Mouse (Mus musculus): ENCODE measurements around the gene Flot2. TPM values are rescaled to one million over a fixed set of nuclear protein-coding genes. Genes with fewer than 3 reads are reported as not detected.

The Flot2 gene
- 60.8 and 62.9 TPM in 2 replicates for polyA plus RNA-seq (2014; fragmentation: Nextera tagmentation; extraction: Ambion mirVana)

DNA sequence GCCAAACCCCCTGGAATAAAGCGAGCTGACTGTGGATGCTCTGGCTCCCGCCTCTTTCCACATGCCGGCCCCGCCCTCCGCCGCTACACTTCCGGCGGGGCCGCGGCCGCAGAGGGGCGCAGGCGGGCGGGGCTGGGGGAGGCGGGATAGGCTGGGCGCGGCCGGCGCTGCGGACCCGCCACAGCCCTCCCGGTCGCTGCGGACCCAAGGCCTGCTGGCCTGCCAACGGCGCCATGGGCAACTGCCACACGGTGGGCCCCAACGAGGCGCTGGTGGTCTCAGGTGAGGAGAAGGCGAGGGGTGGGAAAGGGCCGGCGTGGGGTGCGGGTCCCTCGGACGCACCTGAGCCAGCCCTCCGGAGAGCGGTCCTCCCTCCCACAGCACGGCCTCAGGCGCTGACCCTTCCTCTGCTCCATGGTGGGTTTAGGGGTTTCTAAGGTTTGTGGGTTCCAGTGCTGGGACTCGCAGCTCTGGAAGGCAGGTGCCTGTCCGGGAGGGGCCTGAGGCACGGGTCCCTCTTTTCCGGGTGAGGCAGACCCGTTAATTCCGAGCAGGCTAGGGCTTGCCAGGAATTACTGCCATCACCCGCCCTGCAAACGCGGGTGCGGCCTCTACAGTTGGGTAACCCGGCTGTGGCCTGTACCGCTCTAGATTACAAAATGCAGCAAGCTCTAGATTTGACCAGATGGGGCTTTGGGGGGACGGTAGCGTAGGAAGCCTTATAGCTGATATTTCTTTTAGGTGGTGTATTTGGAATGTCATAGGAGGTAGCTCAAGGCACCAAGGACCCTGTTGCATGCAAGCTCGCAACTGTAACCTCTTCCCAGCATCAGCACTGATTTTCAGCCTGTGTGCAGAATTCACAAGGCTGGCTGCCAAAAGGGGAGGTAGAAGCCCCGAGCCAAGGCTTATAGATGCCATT, at the start of gene Flot2:
Flot2 (plus strand) TSS at position 101 of the 922 bp plus-strand sequence.
- DNase-seq (ENCODE audit: low spot score): peak; percentile 86
- peak within 1 kb of the TSS; percentile 44; the same call in 1 of the 2 replicates for H3K27ac ChIP-seq (ENCODE audit: low read depth, low read length)
- no peaks in the 10 kb centered on the region; the same call in 1 of the 2 replicates for H3K36me3 ChIP-seq (ENCODE audit: control insufficient read depth, insufficient read depth, low read length)
- H3K4me1 ChIP-seq (ENCODE audit: control insufficient read depth, insufficient read depth, low read length): peaks cover 14% of the 10 kb centered on the region
- 4% methylated on average over 32 of the region's 55 CpGs for WGBS
- H3K27me3 ChIP-seq (ENCODE audit: control insufficient read depth, insufficient read depth, low read length): no peaks in the 10 kb centered on the region
- H3K4me2 ChIP-seq (ENCODE audit: low read depth): peak within 1 kb of the TSS; percentile 90
- peak within 1 kb of the TSS; percentile 84 for H3K9ac ChIP-seq (ENCODE audit: low read length)
- 0 out of 2 replicates have a peak, but pooled peaks cover 2% of the 10 kb centered on the region for H3K9me3 ChIP-seq (ENCODE audit: control insufficient read depth, low read length)
- ATAC-seq (ENCODE audit: insufficient read depth, low FRiP score, low TSS enrichment): peak; percentile 82
- peak within 1 kb of the TSS; percentile 90 for H3K4me3 ChIP-seq (ENCODE audit: low read depth, low read length)

GRCm38 (mm10) chr11:77989071-77989690, 48.5 kb upstream of the Flot2 start:
- H3K27me3 ChIP-seq (ENCODE audit: control insufficient read depth, insufficient read depth, low read length): no peaks in the 10 kb centered on the region
- 97% methylated on average over 13 of the region's 13 CpGs for WGBS
- H3K27ac ChIP-seq (ENCODE audit: low read depth, low read length): no peak overlapping the region
- no peak for DNase-seq (ENCODE audit: low spot score)
- no peaks in the 10 kb centered on the region for H3K36me3 ChIP-seq (ENCODE audit: control insufficient read depth, insufficient read depth, low read length)
- H3K9me3 ChIP-seq (ENCODE audit: control insufficient read depth, low read length): no peaks in the 10 kb centered on the region
- H3K9ac ChIP-seq (ENCODE audit: low read length): no peak overlapping the region
- peaks cover 8% of the 10 kb centered on the region; the same call in 1 of the 2 replicates for H3K4me1 ChIP-seq (ENCODE audit: control insufficient read depth, insufficient read depth, low read length)
- H3K4me2 ChIP-seq (ENCODE audit: low read depth): no peak overlapping the region
- ATAC-seq (ENCODE audit: insufficient read depth, low FRiP score, low TSS enrichment): no peak
- H3K4me3 ChIP-seq (ENCODE audit: low read depth, low read length): no peak overlapping the region

- H3K36me3 ChIP-seq (ENCODE audit: control insufficient read depth, insufficient read depth, low read length): peaks cover 2% of the 10 kb centered on the region; the same call in 1 of the 2 replicates
Measured at GRCm38 (mm10) chr11:77995556-77995955, 42.2 kb upstream of the Flot2 start.

DNA sequence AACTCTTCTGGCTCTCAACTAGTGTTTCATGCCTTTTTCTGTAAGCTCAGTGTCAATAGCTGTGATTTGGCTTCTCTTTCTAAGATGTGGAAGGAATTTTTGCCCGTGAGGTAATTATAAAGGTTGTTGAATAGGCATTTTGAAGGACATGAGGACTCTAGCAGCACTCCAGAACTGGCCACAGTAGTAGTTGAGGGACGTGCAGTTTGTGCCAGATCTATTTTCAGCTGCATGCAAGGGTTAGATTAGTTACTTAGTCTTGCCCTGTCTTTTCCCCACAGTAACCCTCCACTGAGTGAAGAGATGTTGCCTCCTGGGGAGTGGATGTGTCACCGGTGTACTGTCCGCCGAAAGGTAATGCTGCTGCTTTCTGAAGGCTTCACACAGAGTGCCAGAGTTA, 31.3 kb upstream of the Flot2 start:
- no peaks in the 10 kb centered on the region for H3K9me3 ChIP-seq (ENCODE audit: control insufficient read depth, low read length)
- WGBS: 95% methylated on average over 5 of the region's 5 CpGs
- no peak for DNase-seq (ENCODE audit: low spot score)
- no peaks in the 10 kb centered on the region for H3K27me3 ChIP-seq (ENCODE audit: control insufficient read depth, insufficient read depth, low read length)
- H3K27ac ChIP-seq (ENCODE audit: low read depth, low read length): no peak overlapping the region
- H3K36me3 ChIP-seq (ENCODE audit: control insufficient read depth, insufficient read depth, low read length): peaks cover 24% of the 10 kb centered on the region
- H3K4me1 ChIP-seq (ENCODE audit: control insufficient read depth, insufficient read depth, low read length): no peaks in the 10 kb centered on the region
- ATAC-seq (ENCODE audit: insufficient read depth, low FRiP score, low TSS enrichment): no peak
- no peak overlapping the region for H3K4me2 ChIP-seq (ENCODE audit: low read depth)
- no peak overlapping the region for H3K9ac ChIP-seq (ENCODE audit: low read length)
- H3K4me3 ChIP-seq (ENCODE audit: low read depth, low read length): no peak overlapping the region

More at GRCm38 (mm10) chr11:77995556-77995955, 42.2 kb upstream of the Flot2 start:
- Histone ChIP-seq H3K4me3 (ENCODE audit: low read depth, low read length) (no peak overlapping the region), H3K9ac (ENCODE audit: low read length) (no peak overlapping the region), H3K9me3 (ENCODE audit: control insufficient read depth, low read length) (no peaks in the 10 kb centered on the region), H3K27ac (ENCODE audit: low read depth, low read length) (no peak overlapping the region), H3K27me3 (ENCODE audit: control insufficient read depth, insufficient read depth, low read length) (no peaks in the 10 kb centered on the region), H3K4me1 (ENCODE audit: control insufficient read depth, insufficient read depth, low read length) (no peaks in the 10 kb centered on the region), H3K4me2 (ENCODE audit: low read depth) (no peak overlapping the region)
- 89% methylated on average over 1 of the region's 1 CpGs for WGBS
- no peak for ATAC-seq (ENCODE audit: insufficient read depth, low FRiP score, low TSS enrichment)
- DNase-seq (ENCODE audit: low spot score): no peak

- Histone ChIP-seq H3K9ac (ENCODE audit: low read length) (no peak overlapping the region), H3K9me3 (ENCODE audit: control insufficient read depth, low read length) (no peaks in the 10 kb centered on the region), H3K36me3 (ENCODE audit: control insufficient read depth, insufficient read depth, low read length) (peaks cover 47% of the 10 kb centered on the region), H3K4me2 (ENCODE audit: low read depth) (no peak overlapping the region), H3K4me1 (ENCODE audit: control insufficient read depth, insufficient read depth, low read length) (no peaks in the 10 kb centered on the region), H3K4me3 (ENCODE audit: low read depth, low read length) (no peak overlapping the region), H3K27ac (ENCODE audit: low read depth, low read length) (no peak overlapping the region), H3K27me3 (ENCODE audit: control insufficient read depth, insufficient read depth, low read length) (no peaks in the 10 kb centered on the region)
- DNase-seq (ENCODE audit: low spot score) (peak; percentile 78), ATAC-seq (ENCODE audit: insufficient read depth, low FRiP score, low TSS enrichment) (no peak)
- 19% methylated on average over 4 of the region's 4 CpGs for WGBS
Measured at GRCm38 (mm10) chr11:78019676-78020075, 18.1 kb upstream of the Flot2 start.

DNA sequence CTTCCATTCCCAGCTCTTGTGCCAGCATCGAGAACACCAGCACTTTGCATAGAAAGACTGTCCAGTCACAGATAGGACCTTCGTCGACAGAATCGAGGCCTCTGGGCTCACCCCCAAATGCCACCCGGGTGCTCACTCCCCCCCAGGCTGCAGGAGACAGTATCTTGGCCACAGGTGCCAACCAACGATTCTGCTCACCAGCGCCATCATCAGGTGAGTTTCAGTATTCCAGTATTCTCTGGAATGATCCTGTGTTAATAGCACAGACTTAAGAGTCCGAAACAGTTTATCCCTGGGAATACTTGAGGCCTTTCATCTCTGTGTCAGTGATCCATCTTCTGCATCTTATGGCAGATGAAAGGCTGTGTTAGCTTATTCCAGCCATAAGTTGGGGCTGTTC, 14.1 kb upstream of the Flot2 start:
- no peaks in the 10 kb centered on the region for H3K27me3 ChIP-seq (ENCODE audit: control insufficient read depth, insufficient read depth, low read length)
- no peak overlapping the region for H3K4me2 ChIP-seq (ENCODE audit: low read depth)
- no peak overlapping the region for H3K27ac ChIP-seq (ENCODE audit: low read depth, low read length)
- no peak overlapping the region for H3K4me3 ChIP-seq (ENCODE audit: low read depth, low read length)
- DNase-seq (ENCODE audit: low spot score) (peak; percentile 28), ATAC-seq (ENCODE audit: insufficient read depth, low FRiP score, low TSS enrichment) (no peak)
- no peak overlapping the region for H3K9ac ChIP-seq (ENCODE audit: low read length)
- no peaks in the 10 kb centered on the region for H3K4me1 ChIP-seq (ENCODE audit: control insufficient read depth, insufficient read depth, low read length)
- WGBS: 89% methylated on average over 8 of the region's 8 CpGs
- H3K9me3 ChIP-seq (ENCODE audit: control insufficient read depth, low read length): no peaks in the 10 kb centered on the region
- peaks cover 46% of the 10 kb centered on the region for H3K36me3 ChIP-seq (ENCODE audit: control insufficient read depth, insufficient read depth, low read length)

DNA sequence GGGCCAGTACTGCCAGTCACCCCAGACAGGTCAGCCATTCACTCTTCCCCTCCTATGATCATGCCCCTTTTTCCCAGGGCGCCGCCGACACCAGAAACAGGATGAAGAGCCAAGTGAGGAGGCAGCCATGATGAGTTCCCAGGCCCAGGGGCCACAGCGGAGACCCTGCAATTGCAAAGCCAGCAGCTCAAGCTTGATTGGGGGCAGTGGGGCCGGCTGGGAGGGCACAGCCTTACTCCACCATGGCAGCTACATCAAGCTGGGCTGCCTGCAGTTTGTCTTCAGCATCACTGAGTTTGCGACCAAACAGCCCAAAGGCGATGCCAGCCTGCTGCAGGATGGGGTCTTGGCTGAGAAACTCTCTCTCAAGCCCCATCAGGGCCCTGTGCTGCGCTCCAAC, 8.5 kb upstream of the Flot2 start:
- no peak overlapping the region for H3K27ac ChIP-seq (ENCODE audit: low read depth, low read length)
- no peak overlapping the region for H3K4me3 ChIP-seq (ENCODE audit: low read depth, low read length)
- no peaks in the 10 kb centered on the region for H3K9me3 ChIP-seq (ENCODE audit: control insufficient read depth, low read length)
- no peak for DNase-seq (ENCODE audit: low spot score)
- ATAC-seq (ENCODE audit: insufficient read depth, low FRiP score, low TSS enrichment): no peak
- no peaks in the 10 kb centered on the region for H3K27me3 ChIP-seq (ENCODE audit: control insufficient read depth, insufficient read depth, low read length)
- H3K4me1 ChIP-seq (ENCODE audit: control insufficient read depth, insufficient read depth, low read length): peaks cover 4% of the 10 kb centered on the region
- H3K36me3 ChIP-seq (ENCODE audit: control insufficient read depth, insufficient read depth, low read length): peaks cover 27% of the 10 kb centered on the region
- WGBS: 84% methylated on average over 8 of the region's 8 CpGs
- H3K4me2 ChIP-seq (ENCODE audit: low read depth): no peak overlapping the region
- no peak overlapping the region for H3K9ac ChIP-seq (ENCODE audit: low read length)

- Histone ChIP-seq H3K4me1 (ENCODE audit: control insufficient read depth, insufficient read depth, low read length) (peaks cover 4% of the 10 kb centered on the region), H3K27me3 (ENCODE audit: control insufficient read depth, insufficient read depth, low read length) (no peaks in the 10 kb centered on the region), H3K36me3 (ENCODE audit: control insufficient read depth, insufficient read depth, low read length) (peaks cover 19% of the 10 kb centered on the region), H3K4me2 (ENCODE audit: low read depth) (no peak overlapping the region), H3K9ac (ENCODE audit: low read length) (no peak overlapping the region), H3K9me3 (ENCODE audit: control insufficient read depth, low read length) (no peaks in the 10 kb centered on the region), H3K27ac (ENCODE audit: low read depth, low read length) (no peak overlapping the region), H3K4me3 (ENCODE audit: low read depth, low read length) (no peak overlapping the region)
- ATAC-seq (ENCODE audit: insufficient read depth, low FRiP score, low TSS enrichment) (no peak), DNase-seq (ENCODE audit: low spot score) (no peak)
- 72% methylated on average over 2 of the region's 2 CpGs for WGBS
Measured at GRCm38 (mm10) chr11:78030600-78030999, 7.1 kb upstream of the Flot2 start.

Data from neural tube, embryonic 11.5 days (tissue).